Mouse (Mus musculus) embryo, embryonic 10.5 days (tissue): ENCODE results near the gene Galnt4.
A peak's percentile ranks its signal among the peaks of the same experiment; 100 is the strongest.

Experiments used
- DNase-seq: peaks from one replicate; pipeline ENCODE4 v3.0.0-alpha.2; 2015; ENCODE audit warnings: low spot score

Galnt4 gene

GRCm38 (mm10) chr10:99107964-99108363 lies at the start of gene Galnt4:
Galnt4 (plus strand) TSS chr10:99108159.
- peak; percentile 90 for DNase-seq

DNA sequence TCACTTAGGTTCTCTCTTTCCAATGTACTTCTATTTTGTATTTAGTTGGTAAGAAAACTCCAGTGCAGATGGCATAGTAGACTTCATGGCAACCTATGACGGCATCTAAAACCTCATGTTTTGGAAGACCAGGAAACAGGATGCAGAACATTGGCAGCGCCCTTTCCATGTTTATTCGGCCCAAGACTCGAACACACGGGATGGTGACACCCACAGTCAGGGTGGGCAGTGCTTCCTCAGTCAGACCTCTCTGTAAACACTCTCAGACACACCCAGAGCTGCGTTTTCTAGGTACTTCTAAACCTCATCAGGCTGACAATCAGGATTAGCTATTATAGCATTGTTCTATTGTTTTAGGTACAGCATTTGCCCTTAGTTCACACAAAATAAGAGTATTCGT lies 47.4 kb upstream of the Galnt4 start:
- no peak for DNase-seq

DNA sequence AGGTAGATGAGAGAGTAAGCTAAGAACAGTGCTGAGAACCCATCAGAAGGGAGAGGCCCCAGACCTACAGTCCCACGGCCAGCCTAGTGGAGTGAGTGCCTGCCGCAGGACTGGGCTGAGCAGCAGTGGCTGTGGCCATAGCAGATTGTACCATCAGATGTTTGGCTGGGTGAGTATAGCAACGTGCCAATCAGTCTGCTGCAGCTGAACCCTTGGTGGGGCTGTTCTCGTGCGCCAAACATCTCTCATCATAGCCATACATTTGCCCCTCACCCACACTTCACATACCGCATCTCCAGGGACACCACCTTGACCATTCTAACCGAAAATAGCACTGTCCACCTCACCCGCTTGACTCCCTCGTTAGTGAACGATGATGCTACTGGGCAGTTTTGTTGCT lies 46.5 kb upstream of the Galnt4 start:
- DNase-seq: no peak

DNA sequence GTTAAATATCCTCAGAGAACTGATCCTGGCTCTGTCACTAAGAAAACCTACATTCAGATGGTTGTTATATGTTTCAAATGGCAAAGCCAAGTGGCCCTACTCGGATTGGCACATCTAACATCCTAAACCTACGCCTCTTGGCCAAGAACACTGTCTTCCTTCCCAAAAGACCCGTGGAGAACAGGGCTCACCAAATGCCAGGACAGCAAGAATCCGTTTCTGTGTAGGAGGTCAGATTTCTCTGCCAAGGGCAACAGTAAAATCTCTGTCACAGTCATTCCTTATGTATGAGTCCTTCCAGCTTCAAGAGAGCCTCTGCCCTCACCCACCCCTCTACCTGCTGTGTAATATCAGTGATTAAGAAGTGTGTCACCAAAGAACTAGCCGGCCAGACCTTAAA lies 45.4 kb upstream of the Galnt4 start:
- no peak for DNase-seq

DNA sequence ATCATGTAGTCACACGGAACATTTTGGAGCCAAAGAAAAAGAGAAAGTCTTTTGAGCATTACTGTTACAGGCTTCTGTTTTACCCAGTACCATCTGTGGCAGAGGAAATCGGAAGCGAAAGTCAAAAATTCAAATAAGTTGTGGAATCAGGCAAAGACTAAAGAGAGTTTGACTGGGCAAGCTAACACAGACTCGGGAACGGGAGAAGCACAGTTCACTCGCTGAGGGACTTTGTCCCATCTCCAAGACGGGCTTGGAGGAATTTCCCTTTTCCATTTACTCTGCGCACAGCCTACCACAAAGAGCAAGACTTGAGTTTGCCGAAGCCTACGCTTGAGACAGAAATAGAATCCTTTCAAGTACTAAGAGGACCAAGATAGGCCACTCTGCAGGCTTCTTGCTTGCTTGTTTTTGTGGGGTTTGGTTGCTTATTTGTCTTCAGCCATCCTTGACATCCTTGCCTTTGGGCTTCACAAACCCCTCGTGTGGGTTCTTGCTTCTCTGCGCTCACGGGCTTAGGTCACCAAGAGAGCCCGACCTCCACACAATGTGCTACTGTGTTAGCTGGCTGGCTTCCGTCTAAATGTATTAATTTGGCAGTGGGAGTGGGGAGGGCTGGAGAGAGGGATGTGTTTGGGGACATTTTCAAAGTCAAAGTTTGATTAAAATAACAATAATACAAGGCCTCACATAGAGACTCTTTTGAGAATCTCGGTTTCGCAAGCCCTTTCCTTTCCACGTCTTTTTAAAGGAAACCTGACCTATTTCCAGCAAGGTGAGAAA lies 31.7 kb upstream of the Galnt4 start:
- peak; percentile 13 for DNase-seq

DNA sequence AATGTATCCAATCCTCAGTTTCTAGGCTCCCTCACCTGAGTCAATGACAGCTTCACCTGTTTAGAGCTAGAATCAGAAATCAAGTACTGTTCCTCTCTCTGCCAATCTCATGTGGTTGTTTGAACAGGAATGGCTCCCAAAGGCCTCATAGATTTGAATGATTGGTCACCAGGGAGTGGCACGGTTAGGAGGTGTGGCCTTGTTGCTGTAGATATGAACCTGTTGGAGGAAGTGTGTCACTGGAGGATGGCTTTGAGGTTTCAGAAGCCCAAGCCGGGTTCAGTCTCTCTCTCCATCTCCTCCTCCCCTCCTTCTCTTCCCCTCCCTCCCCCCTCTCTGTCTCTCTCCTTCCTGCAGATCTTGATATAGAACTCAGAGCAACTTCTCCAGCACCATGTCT lies 29.3 kb upstream of the Galnt4 start:
- DNase-seq: no peak

DNA sequence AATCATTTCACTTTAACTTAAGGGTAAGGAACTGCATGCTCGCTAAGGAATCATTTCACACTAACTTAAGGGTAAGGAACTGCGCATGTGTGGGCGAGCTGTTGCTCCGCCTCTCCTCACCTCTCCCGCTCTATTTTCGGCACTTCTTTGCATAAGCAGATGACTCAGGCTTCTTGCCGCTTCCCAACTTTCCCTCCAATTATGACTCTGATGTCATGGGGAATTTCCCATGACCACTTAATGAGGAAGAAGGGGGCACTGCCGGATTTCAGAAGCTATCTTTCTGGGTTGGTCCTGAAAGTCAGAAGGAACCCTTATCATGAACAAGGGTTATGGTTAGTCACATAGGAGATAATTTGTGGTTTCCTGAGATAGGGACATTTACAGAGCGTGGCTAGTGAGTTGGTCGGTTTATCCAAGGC lies 26.4 kb upstream of the Galnt4 start:
- no peak for DNase-seq

- no peak for DNase-seq
These were observed 24.4 kb upstream of the Galnt4 start for GRCm38 (mm10) chr10:99083431-99084003.

GRCm38 (mm10) chr10:99084397-99085239 lies 23.3 kb upstream of the Galnt4 start:
- DNase-seq: peak; percentile 95

- no peak for DNase-seq
These were observed 22.7 kb upstream of the Galnt4 start for GRCm38 (mm10) chr10:99085240-99085587.

DNA sequence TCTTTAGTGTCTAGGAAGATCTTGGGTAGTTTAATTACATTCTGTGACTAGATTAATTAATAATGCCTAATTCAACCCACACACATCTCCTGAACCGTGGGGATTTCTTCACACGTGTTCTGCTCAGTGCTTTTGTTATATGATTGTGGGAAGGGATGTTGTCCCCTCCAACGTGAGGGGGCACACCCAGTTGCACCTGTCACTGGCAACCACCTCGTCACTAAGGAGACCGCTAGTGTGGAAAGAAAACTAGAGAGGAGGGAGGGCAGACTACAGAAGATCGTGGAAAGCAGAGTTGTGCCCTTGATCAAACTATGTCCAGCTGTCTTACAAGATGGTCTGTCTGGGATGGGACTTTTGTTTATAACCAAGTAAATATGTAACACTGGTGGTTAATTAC lies 21.9 kb upstream of the Galnt4 start:
- DNase-seq: no peak

- DNase-seq: no peak
These were observed 18.1 kb upstream of the Galnt4 start for GRCm38 (mm10) chr10:99089906-99090305.

- DNase-seq: no peak
These were observed 14.6 kb upstream of the Galnt4 start for GRCm38 (mm10) chr10:99093364-99093763.

- DNase-seq: peak; percentile 44
These were observed 12.8 kb upstream of the Galnt4 start for GRCm38 (mm10) chr10:99095114-99095513.

- DNase-seq: peak; percentile 59
These were observed 10.6 kb upstream of the Galnt4 start for GRCm38 (mm10) chr10:99097374-99097773.

- no peak for DNase-seq
These were observed 2.4 kb upstream of the Galnt4 start for GRCm38 (mm10) chr10:99105522-99105921.

DNA sequence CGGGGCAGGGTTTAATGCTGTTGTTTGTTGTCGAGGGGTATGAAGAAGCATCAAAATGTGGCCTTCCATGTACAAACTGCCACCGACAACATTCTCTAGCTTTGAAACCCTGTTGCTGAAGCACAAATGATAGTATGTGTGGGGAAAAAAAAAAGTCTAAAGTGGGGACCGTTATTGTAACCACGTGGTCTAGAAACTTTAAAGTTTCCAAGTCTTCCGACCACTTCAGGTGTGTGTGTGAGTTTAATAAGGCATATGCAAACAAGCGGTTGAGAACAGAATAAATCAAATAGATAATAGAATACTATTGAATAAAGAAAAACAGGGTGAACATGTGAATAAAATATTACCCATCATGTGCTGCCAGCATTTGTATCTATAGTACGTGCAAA lies 1.7 kb upstream of the Galnt4 start:
- DNase-seq: peak; percentile 12

GRCm38 (mm10) chr10:99106703-99107631 lies 992 bp upstream of the Galnt4 start, which contains the start of gene Poc1b:
Poc1b (plus strand) TSS chr10:99107036.
- peak; percentile 94 for DNase-seq

- DNase-seq: peak; percentile 20
These were observed 548 bp downstream of the Galnt4 start for GRCm38 (mm10) chr10:99108431-99108982.

DNA sequence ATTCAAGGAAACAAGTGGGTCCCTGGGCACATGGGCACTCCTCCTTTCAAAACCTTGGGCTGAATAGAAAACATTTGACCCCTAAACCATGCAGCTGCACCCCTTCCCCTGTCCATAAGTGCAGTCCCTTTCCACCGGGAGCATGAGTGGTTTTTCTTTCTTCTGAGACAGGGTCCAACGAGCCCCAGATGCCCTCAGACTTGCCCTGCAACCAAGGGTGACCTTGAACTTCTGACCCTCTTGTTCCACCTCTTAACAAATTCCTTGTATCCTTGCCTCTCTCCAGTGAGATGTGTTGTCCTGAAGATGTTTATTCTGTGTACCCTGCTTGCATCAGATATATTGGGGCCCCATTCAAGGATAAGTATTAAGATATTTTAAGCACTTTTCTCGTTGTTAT lies 5.6 kb downstream of the Galnt4 start:
- no peak for DNase-seq

DNA sequence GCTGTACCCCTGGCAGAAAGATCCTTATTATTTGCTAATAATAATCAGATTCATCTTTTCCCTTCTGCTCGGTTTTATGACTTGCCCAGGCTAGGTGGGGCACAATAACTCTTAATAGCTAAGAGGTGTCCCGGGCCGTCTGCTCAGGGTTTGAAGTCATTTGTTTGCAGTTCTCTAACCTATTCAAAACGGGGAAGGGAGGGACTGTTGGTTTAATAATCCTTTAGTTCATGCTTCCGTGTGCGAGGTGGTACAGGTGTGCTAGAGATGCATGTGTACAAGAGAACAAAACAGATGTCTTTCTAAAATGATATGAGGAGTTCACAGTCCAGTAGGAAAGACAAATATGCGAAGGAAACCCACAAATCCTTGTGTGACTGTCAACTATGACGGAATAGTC lies 6.3 kb downstream of the Galnt4 start:
- DNase-seq: no peak
